Mouse (Mus musculus): ENCODE results near the gene Rap1gap2. TPM values are rescaled to one million over a fixed set of nuclear protein-coding genes. Genes with fewer than 3 reads are reported as not detected.

Rap1gap2 gene
- total RNA-seq, 2 experiments from 2014 or later: 16.9 to 18.0 TPM

DNA sequence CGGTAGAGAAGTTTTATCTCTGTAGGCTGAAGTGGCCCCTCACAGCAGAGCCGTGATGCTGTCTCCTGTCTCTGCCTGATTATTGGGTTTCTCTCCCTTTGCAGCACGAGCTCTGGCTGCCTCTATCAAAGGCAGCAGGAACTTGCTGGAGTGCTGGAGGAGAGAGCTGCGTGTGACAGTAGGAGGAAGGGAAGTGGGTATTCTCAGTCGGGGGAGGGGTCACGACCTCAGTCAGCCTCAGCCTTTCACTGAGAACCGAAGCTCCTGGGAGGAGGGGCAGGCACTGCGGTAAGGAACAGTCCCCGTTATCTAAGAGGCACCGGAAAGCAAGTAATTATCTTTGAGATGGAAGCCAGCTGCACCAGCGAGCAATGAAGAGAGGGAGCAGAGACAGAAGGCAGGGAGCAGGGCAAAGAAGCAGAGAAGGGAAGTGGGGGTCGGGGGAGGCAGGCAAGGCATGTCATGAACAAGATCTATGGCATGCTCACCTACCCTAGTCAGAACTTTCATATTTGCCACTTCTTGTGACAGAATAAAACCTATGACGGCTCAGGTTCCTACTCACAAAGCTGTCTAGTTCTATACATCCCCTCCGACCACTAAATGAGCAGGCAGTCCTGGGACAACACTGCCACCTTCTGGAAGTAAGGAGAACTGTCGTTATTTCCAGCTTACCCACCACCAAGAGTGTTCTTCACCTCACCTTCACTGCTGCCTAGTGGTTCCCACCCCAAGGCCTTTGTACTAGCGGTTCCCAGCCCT lies 63.6 kb downstream of the Rap1gap2 start:
- DNase-seq (ENCODE audit: low spot score in 2 of 2): no peak

DNA sequence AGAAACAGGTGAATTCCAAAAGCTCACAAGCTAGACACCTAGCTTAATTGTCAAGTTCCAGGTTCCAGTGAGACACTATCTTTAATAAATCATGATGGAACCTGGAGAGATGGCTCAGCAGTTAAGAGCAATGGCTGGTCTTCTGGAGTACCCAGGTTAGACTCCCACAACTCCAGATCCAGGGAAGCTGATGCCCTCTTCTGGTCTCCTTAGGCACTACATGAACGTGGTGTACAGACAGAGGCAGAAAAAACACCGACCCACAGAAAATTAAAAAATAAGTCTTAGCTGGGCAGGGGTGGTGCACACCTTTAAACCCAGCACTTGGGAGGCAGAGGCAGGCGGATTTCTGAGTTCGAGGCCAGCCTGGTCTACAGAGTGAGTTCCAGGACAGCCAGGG lies 64.5 kb downstream of the Rap1gap2 start:
- peak in 1 of 2 experiments; percentile 35 for DNase-seq (ENCODE audit: low spot score in 2 of 2)

DNA sequence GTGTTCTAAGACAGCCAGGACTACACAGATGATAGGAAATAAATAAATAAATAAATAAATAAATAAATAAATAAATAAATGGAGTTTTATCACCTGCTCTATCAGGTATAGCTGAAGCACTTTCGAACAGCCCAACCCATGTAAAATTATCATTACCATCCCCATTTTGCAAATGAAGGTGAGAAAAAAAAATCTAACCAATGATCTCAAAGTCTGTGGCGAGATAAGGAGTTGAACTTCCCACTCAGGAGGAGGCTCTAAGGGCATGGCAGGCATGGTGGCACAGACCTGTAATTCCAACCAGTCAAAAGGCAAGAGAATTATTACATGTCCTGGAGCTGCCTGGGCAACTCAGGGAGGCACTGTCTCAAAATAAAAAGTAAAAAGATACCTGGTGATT lies 65.2 kb downstream of the Rap1gap2 start:
- no peak for DNase-seq (ENCODE audit: low spot score in 2 of 2)

DNA sequence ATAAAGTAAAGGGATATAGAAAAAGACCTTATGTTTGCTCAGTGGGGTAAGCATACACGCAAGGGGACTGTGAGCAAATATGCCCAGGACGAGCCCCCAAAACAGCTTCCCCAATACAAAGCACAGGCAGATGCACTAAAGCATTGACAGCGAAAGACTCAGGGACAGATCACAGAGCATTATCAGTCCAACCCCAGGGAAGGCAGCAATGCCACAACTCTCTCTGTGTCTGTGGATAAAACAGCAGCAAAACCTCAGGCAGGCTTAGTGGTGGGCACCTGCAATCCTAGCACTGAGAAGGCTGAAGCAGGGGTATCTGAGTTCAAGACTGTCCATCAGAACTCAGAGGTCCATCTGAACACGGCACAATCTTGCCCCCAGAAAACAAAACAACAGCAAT lies 73.4 kb downstream of the Rap1gap2 start:
- DNase-seq (ENCODE audit: low spot score in 2 of 2): no peak

DNA sequence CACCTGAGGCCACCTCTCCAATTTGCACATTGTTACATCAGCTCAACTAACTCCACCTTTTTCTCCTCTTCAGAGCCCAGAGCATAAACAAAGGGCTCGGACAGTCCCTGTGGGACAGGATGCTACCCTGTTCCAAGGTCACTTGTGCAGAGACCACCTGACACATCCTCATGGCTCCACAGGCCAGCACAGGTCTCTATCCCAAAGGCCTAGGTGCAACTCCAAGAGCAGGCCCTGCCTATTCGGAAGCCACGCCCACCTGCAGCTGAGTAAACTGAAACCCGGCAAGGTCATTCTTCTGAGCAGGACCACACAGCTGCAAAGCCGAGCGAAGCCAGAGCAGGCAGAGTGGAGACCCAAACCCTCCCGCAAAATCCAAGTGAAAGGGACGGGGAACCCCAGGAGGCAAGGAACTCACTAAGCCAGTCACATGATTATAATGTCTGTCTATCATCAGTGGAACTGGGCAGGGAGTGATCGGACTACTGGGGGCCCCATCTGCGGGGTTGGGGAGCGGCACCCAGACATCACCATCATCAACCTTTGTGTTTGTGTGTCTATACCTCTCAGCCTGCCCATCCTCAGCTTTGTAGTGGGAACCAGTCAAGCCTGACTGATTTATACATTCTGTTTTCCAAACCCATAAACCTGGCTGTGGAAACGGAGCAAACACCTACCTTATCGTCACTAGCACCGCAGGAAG lies 74.4 kb downstream of the Rap1gap2 start:
- DNase-seq (ENCODE audit: low spot score in 2 of 2): no peak

DNA sequence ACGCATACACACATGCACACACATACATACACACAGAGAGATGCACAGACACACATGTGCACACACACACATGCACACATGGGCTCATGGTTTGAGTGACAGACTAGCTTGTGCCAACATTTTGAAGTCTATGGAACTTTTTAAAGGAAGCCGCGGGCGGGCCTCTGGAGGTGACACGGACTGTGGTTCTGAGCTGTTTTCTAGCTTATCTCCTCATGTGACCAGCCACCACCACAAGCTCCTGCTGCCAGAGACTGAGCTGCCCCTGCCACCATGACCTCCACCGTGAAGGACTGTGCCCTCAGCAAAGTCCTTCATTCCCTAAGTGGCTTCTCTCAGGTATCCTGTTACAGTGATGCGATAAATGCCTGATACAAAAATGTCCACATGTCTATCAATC lies 76.3 kb downstream of the Rap1gap2 start:
- no peak for DNase-seq (ENCODE audit: low spot score in 2 of 2)

DNA sequence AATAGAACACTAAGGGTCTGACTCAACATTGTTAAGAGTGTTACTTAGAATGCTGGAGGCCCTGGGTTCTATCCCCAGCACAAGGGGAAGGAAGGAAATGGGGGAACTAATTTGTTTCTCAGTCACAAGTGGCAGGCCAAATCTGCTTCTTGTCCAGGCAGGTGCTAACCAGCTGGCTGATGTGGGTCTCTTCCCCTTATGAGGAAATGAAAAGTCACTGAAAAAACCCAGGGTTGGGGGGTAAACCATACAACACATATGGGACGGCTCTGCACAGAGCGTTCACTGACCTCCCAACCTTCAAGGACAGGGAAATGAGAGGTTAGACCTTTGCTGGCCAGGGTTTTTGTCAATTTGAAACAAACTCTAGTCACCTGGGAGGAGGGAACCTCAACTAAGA lies 77.7 kb downstream of the Rap1gap2 start:
- no peak for DNase-seq (ENCODE audit: low spot score in 2 of 2)

DNA sequence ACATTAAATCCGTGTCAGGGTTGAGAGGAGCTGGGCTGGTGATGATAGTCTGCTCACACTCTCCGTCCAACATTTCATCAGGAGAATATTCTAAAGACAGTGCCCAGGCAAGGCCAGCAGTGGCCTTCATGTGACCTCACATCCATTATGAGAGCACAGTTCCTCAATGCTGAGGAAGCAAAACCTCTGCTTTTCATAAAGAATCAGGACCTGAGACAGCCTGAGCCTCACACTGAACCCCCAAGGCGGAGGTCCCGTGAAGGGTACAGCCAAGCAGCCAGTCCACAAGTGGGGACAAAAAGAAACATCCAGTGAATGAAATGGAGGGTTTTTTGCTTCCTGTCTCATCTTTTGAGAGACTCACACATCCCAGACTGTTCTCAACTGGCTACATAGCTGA lies 78.3 kb downstream of the Rap1gap2 start:
- DNase-seq (ENCODE audit: low spot score in 2 of 2): no peak

DNA sequence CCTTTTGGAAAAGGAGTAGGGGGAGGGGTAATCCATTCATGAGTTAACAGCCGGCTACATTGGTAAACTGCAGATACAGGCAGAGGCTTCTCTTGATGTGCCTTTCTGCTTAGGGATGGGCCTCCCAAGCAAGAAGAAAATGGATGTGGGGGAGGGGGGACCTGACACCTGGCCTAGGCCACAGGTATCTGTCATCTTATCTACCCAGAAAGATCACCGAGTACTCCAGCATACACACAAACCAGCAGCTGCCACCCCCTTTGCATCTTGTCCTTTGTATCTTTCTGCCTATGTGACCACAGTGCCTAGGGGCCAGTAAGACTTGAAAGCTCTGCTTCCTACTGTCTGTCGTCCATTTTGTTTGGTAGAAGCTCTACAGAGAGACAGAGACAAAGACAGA lies 79.0 kb downstream of the Rap1gap2 start:
- no peak for DNase-seq (ENCODE audit: low spot score in 2 of 2)

DNA sequence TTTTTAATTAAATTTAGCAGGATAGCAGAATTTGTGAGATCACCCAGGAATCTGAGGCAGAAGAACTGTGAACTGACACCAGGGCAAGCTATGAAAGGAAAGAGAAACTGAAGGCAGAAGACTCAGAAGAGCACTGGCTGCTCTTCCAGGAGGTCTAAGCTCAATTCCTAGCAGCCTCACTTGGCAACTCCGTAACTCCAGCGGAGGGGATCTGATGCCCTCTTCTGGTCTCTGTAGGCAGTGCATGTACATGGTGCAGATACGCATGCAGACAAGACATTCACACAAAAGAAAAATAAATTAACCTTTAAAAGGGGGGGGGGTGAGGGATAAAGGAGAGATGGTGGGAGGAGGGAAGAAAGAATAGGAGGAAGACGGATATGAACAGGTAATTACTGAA lies 80.9 kb downstream of the Rap1gap2 start:
- DNase-seq (ENCODE audit: low spot score in 2 of 2): no peak

DNA sequence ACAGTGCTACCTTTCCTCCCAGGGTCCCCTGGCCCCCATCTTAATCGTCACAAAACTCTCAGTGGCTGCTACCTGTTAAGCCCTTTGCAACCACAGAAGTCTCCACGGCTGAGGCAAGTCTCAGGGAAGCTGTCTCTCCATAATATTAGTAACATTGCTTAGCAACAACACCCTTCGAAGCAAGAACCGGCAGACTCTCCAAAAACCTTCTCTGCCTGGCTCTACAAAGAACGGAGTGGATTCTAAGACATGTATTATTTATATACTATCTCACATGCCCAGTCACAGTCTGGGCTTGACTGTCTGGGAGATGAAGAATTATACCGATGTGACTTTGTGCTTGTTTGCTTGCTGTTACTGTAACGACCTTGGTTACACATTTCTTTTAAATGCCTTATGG lies 83.2 kb downstream of the Rap1gap2 start:
- no peak for DNase-seq (ENCODE audit: low spot score in 2 of 2)

DNA sequence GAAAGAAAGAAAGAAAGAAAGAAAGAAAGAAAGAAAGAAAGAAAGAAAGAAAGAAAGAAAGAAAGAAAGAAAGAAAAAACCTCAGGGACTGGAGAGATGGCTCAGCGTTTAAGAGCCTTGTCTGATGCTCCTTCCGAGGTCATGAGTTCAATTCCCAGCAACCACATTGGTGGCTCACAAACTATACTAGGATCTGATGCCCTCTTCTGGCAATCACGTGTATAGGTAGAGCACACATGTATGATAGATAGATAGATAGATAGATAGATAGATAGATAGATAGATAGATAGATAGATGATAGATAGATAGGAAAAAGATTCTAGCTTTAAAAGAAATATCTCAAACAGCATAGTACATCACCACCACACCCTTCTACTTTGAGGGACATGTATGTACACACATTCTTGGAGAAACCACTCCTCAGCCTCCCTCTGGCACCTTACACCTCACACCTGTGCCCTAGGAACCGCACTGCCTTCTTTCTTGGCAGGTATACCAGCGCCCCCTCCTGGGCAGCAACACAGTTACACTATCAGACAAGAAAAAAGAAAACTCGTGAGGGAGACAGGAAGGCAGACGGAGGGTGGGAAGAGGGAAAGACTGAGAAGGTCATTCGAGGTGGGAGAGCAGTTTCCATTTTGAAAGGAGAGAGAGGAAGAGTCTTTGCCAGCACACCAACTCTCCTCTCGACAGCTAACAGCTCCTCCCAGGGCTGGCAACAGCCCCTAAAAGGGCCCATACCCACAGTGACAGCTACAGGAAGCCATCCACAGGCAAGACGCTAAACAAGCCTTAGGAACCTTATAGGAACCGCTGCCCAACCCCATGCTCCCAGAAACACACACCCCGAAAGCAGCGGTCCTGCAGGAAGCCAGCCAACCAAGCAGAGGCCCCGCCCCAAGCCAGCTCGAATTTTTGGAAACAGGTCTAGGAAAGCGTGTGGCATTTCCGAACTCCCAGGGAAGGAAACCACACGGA lies 84.2 kb downstream of the Rap1gap2 start:
- peak in 1 of 2 experiments; percentile 51 for DNase-seq (ENCODE audit: low spot score in 2 of 2)

DNA sequence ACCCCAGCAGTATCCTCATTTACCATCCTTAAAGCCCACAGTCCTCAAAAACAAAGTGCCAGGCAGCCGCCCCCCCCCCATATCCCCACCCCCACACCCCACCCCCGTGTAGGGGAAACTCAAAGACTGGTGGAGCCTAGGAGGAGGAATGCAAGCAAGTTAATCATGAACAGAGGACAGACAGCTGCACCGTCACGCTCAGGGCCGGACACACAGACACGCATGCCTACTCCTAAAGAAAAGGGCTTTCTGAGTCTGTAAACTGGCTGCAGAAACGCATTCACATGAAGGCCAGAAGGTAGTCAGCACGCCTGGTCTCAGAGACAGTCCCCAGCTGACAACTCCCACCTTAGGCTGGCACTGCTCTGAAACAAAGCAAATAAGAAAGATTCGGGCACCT lies 85.1 kb downstream of the Rap1gap2 start:
- no peak for DNase-seq (ENCODE audit: low spot score in 2 of 2)

DNA sequence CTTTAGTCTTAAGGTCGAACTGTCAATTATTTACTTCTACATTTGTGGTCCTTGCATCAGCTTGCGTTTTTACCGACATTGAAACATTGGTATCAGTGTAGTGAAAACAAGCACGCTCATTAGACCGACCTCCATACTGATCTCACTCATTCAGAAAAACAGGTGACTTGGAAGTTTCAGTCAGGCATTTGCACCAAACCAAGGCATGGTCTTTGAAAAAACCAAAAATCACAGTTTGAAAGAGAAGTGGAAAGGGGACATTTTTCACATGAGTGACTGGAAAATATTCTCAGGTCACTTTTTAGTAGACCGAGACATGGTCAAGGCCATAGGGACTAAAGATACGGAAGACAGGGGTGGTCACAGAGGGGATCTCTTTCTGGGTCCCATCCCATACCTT lies 85.5 kb downstream of the Rap1gap2 start:
- DNase-seq (ENCODE audit: low spot score in 2 of 2): no peak

DNA sequence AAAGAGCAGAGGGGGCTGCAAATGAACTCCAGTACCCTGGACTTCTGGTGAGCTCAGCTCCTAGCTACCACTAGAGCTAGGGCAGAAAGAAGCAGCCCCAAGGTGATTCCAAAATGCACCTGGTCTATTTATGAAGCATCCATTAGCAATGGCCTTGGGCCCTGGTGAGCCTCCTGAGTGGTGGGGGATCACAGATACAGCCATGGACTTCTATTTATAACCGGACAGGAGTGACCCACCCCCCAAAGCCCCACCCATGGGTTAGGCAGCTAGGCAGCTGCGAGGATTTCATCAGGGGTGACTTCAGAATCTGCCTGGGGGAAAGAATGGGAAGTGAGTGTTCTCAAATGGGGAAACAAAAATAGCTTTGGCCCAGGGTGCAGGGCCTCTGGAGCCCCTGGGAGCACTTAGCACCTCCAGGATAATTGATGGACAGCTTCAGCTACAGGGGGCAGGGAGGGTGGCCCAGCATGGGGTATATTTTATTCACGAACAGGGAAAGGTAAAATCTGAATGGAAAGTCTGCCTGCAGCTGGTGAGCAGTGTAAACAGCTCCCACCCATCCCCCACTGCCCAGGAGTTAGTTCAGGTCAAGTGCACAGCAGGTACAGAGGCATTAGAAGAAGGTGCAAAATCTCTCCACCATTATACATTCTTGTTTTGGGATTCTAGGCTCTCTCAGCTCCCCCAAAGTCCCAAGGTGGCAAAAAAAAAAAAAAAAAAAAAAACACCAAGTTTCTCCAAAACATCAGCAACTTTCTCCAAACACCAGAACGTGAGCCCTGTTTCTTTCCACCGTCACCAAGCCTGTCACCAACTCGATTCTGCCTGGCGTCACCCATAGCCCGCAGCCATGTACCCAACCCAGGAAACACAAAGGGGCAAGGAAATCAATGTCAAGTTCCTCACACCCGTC lies 86.4 kb downstream of the Rap1gap2 start:
- no peak for DNase-seq (ENCODE audit: low spot score in 2 of 2)

DNA sequence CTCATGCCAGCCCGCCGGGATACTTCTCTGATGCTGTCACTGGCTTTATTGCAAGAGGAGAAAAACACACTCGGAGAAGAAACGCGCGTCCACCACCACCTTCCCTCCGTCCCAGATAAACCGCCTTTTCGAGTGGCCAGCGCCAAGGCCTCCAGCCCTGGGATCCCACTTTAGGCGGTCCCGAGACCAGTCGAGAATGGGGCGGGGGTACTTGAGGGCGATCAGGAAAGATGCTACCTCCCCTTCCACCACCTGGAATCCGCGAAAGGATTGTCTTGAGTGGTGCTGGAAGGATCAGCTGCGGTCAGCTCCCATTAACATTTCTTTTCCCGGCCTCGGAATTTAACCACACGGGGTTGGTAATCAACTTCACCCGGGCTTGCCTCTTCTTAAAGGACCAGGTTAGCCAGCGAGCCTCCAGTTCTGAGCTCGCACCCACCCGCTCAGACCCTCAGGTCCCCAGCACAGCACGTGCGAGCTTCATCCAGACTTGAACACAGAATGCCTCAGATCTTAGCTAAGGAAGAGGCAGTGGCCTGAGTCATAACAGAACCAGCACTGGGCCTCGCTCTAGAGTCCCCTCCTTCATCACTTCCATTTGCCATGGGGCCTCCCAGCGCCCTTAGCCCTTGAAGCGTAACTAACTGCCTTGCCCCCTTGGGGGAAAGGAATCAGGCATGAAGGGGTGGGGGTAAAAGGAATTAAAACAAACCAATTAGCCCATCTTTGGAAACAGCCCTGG lies 87.3 kb downstream of the Rap1gap2 start:
- DNase-seq (ENCODE audit: low spot score in 2 of 2): no peak

DNA sequence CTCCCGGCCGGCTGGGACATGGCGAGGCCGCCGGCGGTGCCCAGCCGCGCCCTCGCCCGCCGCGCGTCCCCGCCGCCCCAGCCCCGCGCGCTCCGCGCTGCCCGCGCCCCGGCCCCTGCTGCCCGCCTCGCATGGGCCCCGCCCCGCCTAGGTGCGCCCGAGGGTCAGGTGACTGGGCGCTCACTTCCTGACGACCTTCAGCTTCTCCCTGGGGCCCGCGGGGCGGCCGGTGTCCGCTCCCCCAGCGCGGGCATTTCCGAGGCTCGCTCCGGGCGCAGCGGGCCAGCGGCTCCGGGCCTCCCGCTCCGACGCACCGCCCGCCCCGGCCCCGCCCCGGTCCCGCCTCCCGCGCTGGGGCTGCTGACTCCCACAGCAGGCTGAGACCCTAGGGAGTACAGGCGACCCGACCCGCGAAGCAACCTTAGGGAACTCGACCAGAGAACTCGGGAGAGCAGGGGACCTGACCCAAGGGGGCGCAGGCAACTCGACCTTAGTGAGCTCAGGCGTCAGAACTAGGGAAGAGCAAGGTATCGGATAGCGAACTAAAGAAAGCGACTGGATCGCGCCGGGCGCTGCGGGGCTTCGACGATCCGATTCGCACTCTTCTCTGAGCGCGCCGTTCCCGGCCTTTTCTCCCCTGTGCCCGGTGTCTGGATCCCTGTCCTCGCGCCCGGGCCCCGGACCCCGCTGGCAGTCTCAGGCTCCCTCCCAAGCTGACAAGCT lies 88.1 kb downstream of the Rap1gap2 start:
- DNase-seq (ENCODE audit: low spot score in 2 of 2): peak; percentile 53 to 58

DNA sequence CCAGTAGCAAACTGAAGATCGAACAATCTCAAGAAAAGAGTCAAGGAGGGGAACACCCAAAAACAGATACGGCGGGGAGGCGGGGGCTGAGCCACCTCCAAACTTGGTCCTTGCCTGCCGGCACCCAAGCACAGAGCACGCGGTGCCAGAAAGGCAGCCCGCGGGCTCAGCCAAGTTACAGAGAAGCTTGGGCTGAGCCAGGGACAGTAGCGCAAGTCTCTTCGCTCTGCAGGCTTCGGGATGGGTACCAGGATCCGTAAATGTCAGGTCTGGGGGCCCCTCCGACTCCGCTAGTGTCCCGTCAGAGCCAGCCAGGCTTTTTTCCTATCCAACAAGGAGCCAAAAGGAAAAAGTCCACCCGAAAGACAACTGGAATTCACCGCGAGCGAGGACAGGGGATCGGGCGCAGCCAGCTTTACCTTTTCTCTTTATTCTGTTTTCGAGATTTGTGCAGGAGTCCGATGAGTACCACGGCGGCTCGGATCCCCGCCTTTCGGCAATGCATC lies 88.7 kb downstream of the Rap1gap2 start:
- DNase-seq (ENCODE audit: low spot score in 2 of 2): peak in 1 of 2 experiments; percentile 23

DNA sequence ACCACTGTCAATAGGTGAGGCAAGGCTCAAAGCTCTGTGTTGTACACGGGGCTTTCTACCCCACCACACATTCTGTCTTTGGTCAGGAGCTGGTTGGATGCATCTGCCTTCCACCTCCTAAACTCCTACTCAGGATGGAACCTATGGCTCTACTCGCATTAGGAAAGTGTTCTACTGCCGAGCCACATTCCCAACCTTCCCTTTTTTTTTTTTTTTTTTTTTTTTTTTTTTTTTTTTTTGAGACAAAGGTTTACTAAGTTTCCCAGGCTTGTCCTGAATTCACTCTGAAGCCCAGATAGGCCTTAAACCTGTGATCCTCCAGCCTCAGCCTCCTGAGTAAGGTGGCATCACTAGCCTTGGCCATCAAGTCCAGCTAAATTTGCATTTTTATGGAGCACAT lies 90.5 kb downstream of the Rap1gap2 start:
- no peak for DNase-seq (ENCODE audit: low spot score in 2 of 2)
